Mouse (Mus musculus) thymus, postnatal 36 days (tissue): Measurements from ENCODE around the gene Fhl5.
"Not testable (repeated sequence)": the region's sequence is repeated elsewhere in the genome, so short reads cannot be mapped to it uniquely, and the experiment has no call there.

Source experiments
- DNase-seq, 2 experiments: peaks; one replicate each; pipeline ENCODE4 v3.0.0; 2022; ENCODE audit warnings: mixed read lengths in 2 of 2

Gene Fhl5

DNA sequence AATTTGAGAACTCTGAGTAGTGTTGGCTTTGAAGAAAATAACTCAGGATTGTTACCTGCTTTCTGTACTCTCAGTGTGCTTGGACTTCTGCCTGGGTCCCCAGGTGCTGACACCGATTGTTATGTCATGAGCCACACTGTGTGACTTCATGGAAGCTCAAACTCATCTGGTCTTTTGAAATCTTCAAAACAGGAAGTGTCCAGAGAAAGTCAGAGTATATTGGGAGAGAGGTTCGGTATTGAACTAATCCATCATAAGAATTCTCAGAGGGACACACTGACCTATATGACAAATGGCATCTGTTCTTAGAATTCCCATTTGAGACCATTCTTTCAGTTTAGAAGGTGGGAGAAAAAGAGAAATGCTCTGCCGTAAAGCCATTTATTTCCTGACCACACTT, at the start of gene Fhl5:
Gene Fhl5 (minus strand): TSS at position 101 of the 400 bp plus-strand sequence.
- no peak for DNase-seq

DNA sequence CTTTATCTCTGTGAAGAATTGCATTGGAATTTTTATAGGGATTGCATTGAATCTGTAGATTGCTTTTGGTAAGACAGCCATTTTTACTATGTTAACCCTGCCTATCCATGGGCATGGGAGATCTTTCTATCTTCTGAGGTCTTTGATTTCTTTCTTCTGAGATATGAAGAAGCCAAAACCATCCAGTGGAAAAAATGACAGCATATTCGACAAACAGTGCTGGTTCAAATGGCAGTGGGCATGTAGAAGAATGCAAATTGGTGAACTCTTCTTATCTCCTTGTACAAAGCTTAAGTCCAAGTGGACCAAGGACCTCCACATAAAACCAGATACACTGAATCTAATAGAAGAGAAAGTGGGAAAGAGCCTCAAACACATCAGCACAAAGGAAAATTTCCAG, 42.3 kb upstream of the Fhl5 start:
- DNase-seq = not testable (repeated sequence)

DNA sequence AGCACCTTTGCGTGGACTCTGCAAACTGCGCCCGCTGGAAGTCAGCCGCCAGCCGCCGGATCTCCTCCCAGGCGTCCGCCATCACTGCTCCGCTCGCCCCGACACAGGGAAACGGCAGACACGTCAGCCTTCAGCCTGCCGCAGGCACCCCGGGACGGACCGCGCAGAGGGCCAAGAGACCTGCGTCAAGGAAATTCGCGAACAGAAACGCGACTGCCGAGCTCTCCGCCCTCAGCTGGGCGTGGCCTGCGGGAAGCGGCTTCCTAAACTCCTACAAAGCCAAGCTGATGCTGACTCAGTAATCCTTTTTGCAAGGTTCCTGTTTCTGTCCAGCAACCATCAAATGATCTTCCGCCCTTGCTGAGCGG, 39.0 kb upstream of the Fhl5 start, which contains the start of gene Ufl1:
Gene Ufl1 (minus strand): TSS at position 151 of the 368 bp plus-strand sequence.
- peak; percentile 96 to 97 for DNase-seq

DNA sequence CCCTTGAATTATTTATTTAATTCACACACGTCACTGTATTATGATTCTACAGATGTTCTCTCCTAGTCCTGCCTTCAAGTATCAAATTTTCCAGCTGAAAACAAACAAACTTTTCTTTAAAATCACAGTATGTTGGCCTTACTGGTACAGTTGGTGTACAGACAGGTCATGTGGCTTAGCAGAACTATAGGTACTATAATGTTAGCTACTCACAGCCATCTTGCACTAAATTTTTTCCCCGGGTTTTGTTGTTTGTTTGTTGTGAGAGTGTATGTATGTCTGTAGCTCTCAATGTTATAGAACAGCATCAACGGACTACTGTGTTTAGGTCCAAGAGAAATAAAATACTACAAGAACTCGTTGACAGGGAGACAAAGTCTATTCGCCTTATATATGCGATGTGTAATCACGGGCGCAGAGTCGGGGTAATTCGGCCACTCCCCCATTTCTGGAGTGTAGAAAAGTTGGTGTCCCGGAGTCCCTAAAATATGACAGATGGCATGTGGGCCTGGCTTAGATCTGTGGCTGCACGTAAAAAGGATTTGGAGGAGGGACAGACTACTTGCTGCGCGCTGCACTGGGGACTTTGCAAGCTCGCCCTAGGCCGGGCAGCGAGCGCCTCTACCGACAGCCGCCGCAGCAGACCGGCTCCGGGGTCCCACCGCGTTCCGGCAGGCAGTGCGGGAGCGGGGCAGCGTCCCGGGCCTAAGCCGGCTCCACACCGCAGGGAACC, 38.4 kb upstream of the Fhl5 start:
- DNase-seq = no peak

DNA sequence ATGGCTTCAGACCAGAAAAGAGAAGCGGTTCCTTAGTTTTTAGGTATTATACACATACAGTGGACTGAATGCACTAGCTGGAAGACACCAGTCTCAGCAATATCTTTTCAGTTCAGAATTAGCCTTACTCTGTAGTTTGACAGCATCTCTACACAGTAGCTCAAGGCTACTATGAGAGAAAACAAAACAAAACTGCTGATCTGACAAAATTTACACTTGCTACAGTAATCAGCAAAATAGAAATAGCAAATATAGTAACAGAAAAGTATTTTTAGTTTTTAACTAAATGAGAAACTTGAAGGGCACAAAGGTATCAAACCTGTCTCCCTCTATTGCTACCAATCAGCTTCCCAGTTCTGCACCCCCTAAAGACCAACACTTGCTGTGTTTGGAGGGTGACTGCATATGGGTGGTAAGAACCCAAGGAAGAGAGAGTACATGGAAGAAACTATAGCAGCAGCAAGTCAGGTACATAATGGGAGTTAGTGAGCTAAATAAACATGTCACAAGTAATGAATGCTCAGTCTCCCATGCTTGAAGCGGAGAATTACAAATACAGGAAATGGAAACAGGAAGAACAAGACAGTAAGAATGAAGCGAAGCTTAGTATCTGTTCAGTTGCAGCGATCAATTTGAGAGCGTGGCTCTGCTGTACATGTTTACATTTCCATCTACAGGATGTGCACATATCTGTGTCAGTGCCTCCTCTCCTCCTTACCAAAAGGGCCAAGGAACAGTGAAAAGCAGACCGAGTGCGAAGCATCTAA, 30.4 kb upstream of the Fhl5 start:
- no peak for DNase-seq

DNA sequence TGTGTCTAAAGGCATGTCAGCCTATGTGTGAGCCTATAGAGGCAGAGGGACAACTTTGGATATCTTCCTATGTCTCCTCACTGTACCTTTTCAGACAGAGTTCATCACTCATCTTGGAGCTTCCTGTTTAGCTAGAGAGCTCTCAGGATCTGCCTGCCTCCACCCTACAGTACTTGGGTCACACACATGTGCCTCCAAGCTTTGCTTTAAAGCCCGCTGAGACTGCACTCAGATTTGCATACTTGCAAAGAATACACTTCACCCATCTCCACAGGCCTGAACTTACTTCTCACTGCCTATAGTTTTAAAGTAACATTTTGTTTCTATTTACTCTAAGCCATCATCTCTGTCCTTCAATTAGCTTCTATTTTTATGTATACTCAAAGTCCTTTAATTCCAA, 29.2 kb upstream of the Fhl5 start:
- no peak for DNase-seq

DNA sequence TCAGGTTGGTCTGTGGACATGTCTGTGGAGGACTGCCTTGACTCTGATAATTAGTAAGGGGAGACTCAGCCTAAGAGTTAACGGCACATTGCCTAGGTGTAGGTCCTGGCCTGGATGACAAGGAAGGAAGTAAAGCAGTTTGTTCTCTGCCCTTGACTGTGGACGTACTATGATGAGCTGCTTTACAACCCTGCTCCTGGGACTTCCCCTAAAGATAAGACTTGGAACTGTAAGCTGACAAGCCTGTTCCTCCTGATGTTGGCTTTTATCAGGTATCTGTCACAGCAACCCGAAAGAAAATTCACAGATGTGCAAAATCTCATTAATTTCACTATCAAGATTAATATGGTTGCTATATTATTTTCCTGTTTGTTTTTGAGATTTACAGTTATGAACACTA, 24.5 kb upstream of the Fhl5 start:
- DNase-seq = no peak

DNA sequence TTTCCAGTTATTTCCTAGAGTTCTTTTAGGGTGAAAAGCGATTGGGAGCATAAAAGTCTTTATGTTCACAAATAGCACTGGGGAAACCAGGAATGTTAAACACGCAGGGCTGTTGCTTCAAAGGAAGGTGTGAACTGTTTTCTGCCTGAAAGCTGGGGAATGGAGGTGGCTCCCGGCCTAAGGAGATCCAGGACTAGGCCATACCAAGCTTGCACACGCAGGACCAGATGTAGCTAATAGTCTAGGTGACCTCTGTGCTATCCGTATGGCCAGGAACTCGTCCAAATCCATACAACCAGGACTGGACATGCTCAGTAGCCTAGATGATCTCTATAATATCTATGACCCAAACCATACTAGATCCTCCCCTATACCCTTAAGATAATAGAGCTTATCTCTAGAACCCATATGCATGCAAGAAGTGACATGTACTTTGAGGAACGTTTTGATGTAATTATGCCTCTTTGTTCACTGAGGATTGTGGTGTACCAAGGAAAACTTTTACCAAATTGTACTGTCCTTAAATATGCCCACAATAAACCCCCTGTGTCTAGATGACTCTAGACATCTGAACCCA, 15.2 kb upstream of the Fhl5 start:
- no peak for DNase-seq

DNA sequence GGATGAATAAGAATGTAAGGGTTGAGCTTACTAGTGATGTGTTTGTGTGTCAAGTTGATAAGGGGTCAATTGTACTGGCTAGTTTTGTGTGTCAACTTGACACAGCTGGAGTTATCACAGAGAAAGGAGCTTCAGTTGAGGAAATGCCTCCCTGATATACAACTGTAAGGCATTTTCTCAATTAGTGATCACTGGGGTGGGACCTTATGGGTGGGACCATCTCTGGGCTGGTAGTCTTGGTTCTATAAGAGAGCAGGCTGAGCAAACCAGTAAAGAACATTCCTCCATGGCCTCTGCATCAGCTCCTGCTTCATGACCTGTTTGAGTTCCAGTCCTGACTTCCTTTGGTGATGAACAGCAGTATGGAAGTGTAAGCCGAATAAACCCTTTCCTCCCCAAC, 7.0 kb downstream of the Fhl5 start:
- DNase-seq = not testable (repeated sequence)

DNA sequence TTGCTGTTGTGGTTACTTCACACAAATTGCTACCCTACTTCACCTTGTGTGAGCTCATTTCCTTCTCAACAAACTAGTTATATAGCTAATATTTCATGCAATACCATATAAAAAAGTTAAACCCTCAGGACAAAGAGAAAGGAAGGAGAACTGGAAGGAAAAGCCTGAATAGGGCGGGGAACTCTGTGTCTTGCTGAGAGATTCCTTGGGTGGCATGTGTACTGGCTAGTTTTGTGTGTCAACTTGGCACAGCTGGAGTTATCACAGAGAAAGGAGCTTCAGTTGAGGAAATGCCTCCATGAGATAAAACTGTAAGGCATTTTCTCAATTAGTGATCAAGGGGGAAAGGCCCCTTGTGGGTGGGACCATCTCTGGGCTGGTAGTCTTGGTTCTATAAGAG, 8.9 kb downstream of the Fhl5 start:
- not testable (repeated sequence) for DNase-seq

DNA sequence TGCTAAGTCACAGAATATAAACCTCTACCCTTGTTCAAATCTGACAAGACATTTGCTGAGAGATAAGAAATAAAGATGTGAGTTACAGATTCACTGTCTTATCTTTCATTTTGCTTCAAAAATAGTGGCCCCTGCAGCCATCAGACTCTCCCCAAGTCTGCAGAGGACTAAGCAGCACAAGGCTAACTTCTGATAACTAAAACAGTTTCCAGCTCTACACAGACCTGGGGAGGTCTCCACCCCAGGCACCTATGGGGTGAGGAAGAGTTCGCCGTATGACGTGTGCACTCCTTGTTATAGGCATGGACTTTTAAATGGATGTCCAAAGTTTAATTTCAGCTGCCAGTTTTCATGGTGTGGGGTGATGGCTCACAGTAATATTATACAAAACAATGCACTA, 10.1 kb downstream of the Fhl5 start:
- DNase-seq = no peak

DNA sequence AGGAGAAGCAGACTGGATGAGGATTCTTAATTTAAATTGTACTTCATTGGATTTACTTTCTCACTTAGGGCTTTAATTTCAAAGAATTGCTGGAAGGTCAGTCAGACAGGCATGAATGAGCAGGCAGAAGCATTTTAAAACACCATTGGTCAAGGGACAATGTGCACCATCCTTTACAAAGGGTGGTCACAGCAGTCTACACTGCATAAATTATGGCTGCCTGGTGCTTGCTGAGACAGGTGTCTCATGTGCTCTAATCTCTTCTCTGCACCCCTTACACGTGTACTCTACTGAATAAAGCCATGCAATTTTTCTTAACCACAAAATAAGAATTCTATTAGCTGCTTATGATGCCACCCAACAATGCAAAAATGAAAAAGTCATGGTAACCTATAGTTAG, 15.1 kb downstream of the Fhl5 start:
- no peak for DNase-seq

DNA sequence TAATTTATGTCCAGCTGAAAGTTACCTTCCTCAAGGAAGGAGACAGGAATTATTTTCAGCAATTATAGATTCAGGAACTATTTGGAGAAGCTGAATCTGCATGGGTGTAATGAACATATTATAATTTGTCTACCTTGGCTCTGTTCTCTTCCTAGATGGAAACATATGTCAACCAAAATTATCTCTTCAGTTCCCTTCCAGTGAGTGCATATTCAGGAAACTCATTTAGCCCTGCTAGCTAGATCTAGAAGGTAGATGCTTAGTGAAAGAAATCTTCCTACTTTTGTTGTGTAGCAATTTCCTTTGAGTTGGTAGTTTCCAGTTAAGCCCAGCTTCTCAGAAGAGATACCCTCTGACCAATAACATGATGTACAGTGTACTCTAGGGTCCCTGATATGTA, 20.7 kb downstream of the Fhl5 start:
- DNase-seq = no peak

DNA sequence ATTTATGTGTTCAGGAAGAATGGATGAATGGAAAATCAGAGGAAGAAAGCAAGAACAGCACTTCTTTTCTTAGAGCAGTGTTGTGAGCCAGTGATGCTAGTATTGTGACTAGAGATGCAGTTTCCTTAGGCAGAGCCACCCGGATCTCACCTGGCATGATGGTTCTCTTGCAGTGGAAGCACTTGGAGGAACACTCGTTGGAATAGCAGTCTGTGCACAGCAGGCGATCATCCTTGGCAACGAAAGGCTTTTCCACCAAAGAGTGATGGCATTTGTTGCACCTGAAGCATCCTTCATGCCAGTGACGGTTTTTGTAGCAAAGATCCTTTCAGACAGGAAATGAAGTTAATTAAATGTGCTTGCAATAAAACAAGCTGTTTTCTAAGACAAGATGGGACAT, 29.2 kb downstream of the Fhl5 start:
- no peak for DNase-seq

DNA sequence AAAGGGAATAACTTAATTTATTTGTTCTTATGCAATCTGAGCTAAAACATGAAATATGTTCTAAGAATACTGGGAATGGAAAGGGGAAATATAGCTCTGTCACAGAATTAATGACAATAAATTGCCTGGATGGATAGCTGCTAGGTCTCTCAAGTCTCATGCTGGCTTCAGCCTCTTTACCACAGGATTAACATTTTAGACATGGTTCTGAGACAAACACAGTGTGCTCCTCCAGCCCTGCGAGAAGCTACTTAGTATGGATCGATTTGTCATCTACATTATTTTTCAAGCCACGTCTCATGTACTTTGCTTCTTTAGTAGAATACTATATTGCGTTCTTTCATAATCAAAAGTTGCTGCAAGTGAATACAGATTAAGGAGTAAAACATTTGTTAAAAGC, 36.5 kb downstream of the Fhl5 start:
- DNase-seq = no peak

DNA sequence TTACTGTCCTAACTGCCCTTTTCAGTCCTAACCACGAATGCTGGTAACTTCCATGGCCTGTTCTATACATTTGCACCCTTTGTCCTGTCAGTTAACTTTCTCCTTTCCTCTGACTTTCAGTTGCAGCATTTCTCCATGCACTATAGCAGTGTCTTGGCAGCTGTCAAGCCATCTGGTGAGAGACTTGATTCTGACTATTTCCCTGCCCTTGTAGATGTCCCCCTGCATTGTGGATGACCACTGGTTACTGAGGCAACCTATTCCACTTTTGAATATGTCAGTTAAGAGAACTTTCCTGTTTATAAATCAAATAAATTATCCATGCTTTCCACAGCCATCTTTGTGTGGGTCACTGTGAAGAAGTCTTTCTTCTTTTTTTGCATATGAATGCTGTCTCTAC, 45.4 kb downstream of the Fhl5 start:
- DNase-seq = no peak

DNA sequence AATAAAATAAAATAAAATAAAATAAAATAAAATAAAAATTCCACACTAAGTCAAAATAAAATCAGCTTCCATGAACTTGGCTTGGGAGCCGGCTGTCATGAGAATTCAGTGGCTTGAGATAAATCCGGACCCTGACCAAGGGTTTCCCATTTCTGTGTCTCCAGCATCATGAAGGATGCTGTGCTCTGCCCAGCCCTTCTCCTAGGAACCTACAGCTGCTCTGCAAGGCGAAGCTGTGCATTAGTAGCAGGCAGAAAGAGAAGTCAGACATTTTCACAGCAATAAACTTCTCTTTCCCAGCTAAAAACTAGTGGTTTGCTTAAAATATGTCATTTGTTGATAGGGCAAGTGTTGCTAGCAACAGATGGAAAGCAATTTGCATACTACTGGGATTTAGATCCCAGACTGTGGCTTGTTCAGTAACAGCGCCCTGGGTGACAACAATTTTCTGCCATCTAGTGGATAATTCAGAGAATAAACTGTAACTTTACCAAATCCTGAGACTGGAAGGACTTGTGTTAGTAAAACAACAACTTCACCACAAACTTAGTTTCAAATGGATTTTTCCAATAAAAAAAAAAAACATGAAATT, 63.0 kb downstream of the Fhl5 start:
- no peak for DNase-seq
